Mouse (Mus musculus) forebrain, embryonic 14.5 days (tissue): ENCODE results near the gene Tmem104. TPM values are rescaled to one million over a fixed set of nuclear protein-coding genes. Genes with fewer than 3 reads are reported as not detected.

Experiments used
- ATAC-seq: fragments of 200-750 bp; cut with Nextera tagmentation; 2 replicates; pipeline ENCODE4 v1.8.0; 2017; ENCODE audit warnings: mild to moderate bottlenecking, moderate library complexity
- DNase-seq: peaks from one replicate; pipeline ENCODE4 v3.0.0-alpha.2; 2015; ENCODE audit warnings: low spot score
- H3K27ac ChIP-seq: fragments of 300-500 bp; sonication (generic); 2 replicates; pipeline ENCODE4 v1.5.1; 2014; ENCODE audit warnings: low read depth, mild to moderate bottlenecking, control low read depth, low read length, moderate library complexity
- H3K27me3 ChIP-seq: fragments of 300-500 bp; sonication (generic); replicated peaks from 2 replicates; pipeline ENCODE4 v1.6.1; 2014; ENCODE audit warnings: low read length, control low read depth, mixed read lengths; ENCODE audit not compliant: control insufficient read depth, insufficient read depth
- H3K36me3 ChIP-seq: fragments of 300-500 bp; sonication (generic); 2 replicates; pipeline ENCODE4 v1.6.1; 2014; ENCODE audit warnings: low read length, control low read depth; ENCODE audit not compliant: control insufficient read depth, insufficient read depth
- H3K4me1 ChIP-seq: fragments of 300-500 bp; sonication (generic); 2 replicates; pipeline ENCODE4 v1.6.1; 2014; ENCODE audit warnings: antibody characterized with exemption, low read length, control low read depth; ENCODE audit not compliant: control insufficient read depth, insufficient read depth
- H3K4me2 ChIP-seq: fragments of 300-500 bp; sonication (generic); 2 replicates; pipeline ENCODE4 v1.6.1; 2014; ENCODE audit warnings: mild to moderate bottlenecking, control low read depth, low read length
- H3K4me3 ChIP-seq: fragments of 300-500 bp; sonication (generic); 2 replicates; pipeline ENCODE4 v1.5.1; 2014; ENCODE audit warnings: low read depth, low read length, control low read depth
- H3K9ac ChIP-seq: fragments of 300-500 bp; sonication (generic); 2 replicates; pipeline ENCODE4 v1.6.1; 2014; ENCODE audit warnings: mild to moderate bottlenecking, low read length, control low read depth, moderate library complexity
- H3K9me3 ChIP-seq: fragments of 300-500 bp; sonication (generic); replicated peaks from 2 replicates; pipeline ENCODE4 v1.6.1; 2016; ENCODE audit warnings: low read length, control low read depth, mixed read lengths; ENCODE audit not compliant: control insufficient read depth
- WGBS: fragments of 180-500 bp; shearing (Covaris S2); extraction: QIAGEN DNeasy Blood & Tissue Kit; methylation state at CpG from one replicate; pipeline ENCODE4 v1.1.7; 2014; 5-methylcytosine and 5-hydroxymethylcytosine counted together
- polyA plus RNA-seq: library from polyadenylated mRNA; unstranded; fragments of >200 nt; fragmentation: Nextera tagmentation; extraction: Ambion mirVana; gene quantifications from 2 replicates; pipeline ENCODE4 v1.2.1, GENCODE M21; 2014

Gene Tmem104
- polyA plus RNA-seq, 1 experiment from 2014 or later: 6.3 TPM

DNA sequence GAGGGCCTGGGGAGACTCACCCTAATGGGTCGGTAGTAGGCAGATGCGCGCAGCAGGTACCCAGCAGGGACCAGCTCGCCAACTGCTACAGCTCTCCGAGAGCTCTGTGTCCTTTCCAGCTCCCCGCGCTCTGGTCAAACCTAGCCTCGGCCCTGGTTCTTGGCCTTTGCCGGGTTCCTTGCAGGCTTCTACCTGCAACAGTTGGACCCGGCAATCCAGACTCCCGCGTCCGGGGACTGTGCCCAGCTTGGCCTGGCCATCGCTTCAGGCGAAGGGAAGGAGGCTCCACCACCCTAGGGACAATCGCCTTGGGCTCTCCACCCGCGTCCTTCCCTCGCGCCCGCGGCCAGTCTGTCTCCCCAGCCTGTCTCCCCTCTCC, 79.1 kb downstream of the Tmem104 start:
- ATAC-seq (no peak), DNase-seq (no peak)
- peak overlapping the region; percentile 48 for H3K4me2 ChIP-seq
- no peak overlapping the region for H3K27ac ChIP-seq
- H3K4me3 ChIP-seq: peak overlapping the region; percentile 24
- H3K9ac ChIP-seq: no peak overlapping the region
- WGBS: 2% methylated on average over 20 of the region's 22 CpGs
- peaks cover 54% of the 10 kb centered on the region for H3K27me3 ChIP-seq
- peaks cover 4% of the 10 kb centered on the region; the same call in 1 of the 2 replicates for H3K4me1 ChIP-seq
- peaks cover 14% of the 10 kb centered on the region; the same call in 1 of the 2 replicates for H3K36me3 ChIP-seq
- no peaks in the 10 kb centered on the region for H3K9me3 ChIP-seq

DNA sequence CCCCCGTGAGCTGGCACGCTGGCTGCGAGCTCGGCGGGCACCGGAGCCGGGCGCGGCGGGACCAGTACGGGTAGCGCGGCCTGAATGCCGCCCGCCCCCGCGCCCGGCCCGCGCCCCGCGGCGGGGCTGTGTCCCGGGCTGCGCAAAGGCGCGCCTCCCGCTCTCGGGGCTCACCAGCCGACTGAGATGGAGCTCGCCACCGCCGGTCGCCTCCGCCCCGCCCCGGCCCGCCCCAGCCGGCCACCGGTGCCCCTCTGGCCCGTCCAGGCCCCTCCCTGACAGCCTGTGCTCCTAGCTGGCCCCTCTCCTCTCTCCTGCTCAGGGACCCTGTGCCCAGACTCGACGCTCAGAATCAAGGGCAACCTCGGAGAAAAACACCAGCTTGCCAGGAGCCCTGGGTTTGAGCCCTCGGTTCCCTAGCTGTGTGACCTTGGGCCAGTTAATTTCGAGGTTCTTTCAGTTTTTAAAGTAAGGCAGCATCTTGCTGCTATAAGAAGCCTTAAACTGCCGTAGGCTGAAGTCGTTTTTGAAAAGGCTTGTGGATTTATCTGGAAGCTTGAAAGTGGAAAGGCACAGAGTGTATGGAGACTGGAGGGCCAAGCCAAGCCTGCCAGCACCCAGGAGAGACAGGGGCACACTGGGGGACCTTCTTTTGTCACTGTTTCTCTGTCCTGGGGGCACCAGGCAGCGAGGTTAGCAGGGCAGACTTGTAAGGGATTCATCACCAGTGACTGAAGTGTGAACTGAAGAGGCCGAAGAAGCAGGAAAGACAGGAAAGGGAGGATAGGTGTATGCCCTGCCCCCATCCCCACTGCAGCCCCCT, 80.0 kb downstream of the Tmem104 start, which contains the start of gene Grin2c:
Gene Grin2c, minus strand, starts transcription at position 183 of the 823 bp plus-strand sequence.
- Histone ChIP-seq H3K27ac (no peak within 1 kb of the TSS), H3K9me3 (no peaks in the 10 kb centered on the region), H3K36me3 (peaks cover 17% of the 10 kb centered on the region; the same call in 1 of the 2 replicates), H3K4me2 (peak within 1 kb of the TSS; percentile 48), H3K27me3 (peaks cover 48% of the 10 kb centered on the region), H3K9ac (peak within 1 kb of the TSS; percentile 35), H3K4me3 (peak within 1 kb of the TSS; percentile 24), H3K4me1 (peaks cover 4% of the 10 kb centered on the region; the same call in 1 of the 2 replicates)
- ATAC-seq (no peak), DNase-seq (no peak)
- 6% methylated on average over 46 of the region's 50 CpGs for WGBS

DNA sequence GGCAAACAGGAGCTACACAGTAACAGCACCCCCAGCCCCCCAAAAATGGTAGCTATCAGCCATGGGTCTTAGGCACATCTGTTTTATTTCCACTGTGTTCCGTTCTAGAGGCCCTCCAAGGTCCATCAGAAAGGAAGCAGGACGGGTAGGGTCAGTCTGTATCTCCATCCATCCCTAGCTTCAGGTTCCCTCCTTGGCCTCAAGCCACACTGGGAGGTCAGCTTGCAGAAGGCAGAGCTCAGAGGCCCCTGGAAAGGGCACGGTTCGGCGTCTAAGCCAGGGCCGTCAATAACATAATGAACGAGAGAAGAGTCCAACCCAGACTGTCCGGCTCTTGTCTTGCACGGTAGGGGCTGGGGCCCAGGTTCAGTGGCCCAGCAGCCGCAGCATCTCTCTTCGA, 80.7 kb downstream of the Tmem104 start:
- H3K27ac ChIP-seq: no peak overlapping the region
- no peaks in the 10 kb centered on the region for H3K9me3 ChIP-seq
- no peak for DNase-seq
- H3K4me3 ChIP-seq: no peak overlapping the region
- H3K36me3 ChIP-seq: peaks cover 17% of the 10 kb centered on the region; the same call in 1 of the 2 replicates
- ATAC-seq: no peak
- no peak overlapping the region for H3K9ac ChIP-seq
- H3K27me3 ChIP-seq: peaks cover 48% of the 10 kb centered on the region
- H3K4me2 ChIP-seq: no peak overlapping the region
- 80% methylated on average over 11 of the region's 11 CpGs for WGBS
- H3K4me1 ChIP-seq: peaks cover 4% of the 10 kb centered on the region; the same call in 1 of the 2 replicates

DNA sequence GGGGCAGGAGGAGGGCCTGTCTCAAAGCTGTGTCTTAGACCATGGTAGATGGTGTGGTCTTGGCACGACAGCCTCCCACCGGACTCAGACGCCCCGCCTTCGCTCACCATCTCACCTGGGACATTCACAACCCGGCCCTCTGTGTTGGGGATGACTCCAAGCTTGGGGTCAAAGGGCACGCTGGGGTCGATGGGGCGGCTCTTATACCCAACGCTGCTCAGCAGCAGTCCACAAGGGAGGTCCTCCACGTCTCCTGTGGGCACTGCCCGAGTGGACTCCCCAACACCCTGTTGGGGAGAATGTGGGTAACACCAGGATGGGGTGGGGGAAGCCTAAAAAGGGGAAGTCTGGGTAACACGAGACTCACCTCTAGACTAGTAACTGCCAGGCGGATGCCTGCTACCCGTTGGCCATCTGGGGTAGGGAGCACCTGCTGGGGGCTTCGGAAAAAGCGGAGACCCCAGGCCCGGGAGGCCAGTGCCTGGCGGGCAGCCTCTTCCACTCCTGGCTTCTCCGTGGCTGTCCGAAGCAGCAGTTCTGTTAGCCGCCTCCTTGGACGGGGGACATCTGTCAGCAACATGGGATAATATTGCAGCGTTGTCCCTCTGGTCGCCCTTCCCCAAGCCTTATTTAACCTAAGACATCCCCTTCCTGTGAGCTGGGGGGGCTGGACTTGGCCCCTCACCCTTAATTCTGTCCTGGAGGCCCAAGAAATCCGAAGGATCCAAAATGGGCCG, 82.2 kb downstream of the Tmem104 start:
- no peak overlapping the region for H3K4me2 ChIP-seq
- H3K9me3 ChIP-seq: no peaks in the 10 kb centered on the region
- ATAC-seq (no peak), DNase-seq (no peak)
- peaks cover 4% of the 10 kb centered on the region; the same call in 1 of the 2 replicates for H3K4me1 ChIP-seq
- H3K27me3 ChIP-seq: peaks cover 43% of the 10 kb centered on the region
- no peak overlapping the region for H3K9ac ChIP-seq
- no peak overlapping the region for H3K27ac ChIP-seq
- peaks cover 17% of the 10 kb centered on the region; the same call in 1 of the 2 replicates for H3K36me3 ChIP-seq
- WGBS: 92% methylated on average over 27 of the region's 27 CpGs
- no peak overlapping the region for H3K4me3 ChIP-seq

DNA sequence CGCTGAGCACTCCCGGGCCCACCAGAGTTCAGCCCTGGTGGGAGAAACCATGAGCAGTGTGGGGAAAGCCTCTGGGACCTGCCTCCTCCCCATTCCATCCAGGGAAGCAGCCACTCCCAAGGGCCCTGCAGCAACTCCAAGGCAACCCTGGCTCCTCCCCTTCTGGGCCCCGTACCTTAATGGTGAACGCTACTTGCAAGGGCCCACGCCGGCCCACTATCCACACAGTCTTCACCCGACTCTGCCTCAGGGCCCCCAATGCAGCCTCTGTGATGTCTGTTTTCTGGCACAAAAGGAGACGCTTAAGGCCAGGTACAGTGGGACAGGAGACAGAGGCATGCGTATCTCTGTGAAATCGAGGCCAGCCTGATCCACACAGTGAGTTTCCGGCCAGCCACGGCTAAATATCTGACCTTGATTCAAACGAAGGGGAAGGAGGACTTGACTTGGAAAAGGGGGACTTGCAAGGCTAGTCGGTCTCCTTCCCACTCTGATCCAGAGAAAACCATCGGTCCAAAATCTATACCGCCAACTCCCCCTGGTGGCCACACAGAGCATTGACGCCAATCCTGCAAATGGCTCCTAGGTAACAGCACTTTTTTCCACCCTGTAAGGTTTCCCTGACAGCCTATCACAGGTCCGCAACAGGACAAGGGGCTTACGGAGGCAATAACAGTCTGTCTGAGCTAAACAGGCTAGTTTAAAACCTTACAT, 83.0 kb downstream of the Tmem104 start:
- 32% methylated on average over 18 of the region's 19 CpGs for WGBS
- ATAC-seq: peak; percentile 38

DNA sequence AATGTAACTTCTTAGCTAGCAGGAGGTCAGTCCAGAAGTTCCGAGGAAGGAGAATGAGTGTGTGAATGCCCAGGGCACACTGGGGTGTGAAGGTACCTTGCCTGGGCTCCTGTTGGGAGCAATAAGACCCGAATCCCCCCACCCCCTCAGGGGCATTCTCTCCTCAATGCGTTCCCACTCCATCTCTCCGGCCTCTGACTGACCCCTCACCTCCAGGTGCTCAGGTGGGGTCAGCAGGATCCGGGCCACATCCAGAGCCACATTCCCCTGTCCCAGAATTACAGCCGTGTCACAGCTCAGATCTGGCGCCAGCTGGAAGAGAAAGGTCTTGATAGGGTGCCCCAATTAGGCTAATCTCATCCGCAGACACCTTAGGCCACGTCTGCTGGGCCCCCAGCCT, 83.8 kb downstream of the Tmem104 start:
- H3K4me2 ChIP-seq: no peak overlapping the region
- ATAC-seq (no peak), DNase-seq (no peak)
- H3K4me1 ChIP-seq: peaks cover 8% of the 10 kb centered on the region; the same call in 1 of the 2 replicates
- H3K4me3 ChIP-seq: no peak overlapping the region
- no peak overlapping the region for H3K27ac ChIP-seq
- H3K9ac ChIP-seq: no peak overlapping the region
- 82% methylated on average over 9 of the region's 9 CpGs for WGBS
- peaks cover 17% of the 10 kb centered on the region; the same call in 1 of the 2 replicates for H3K36me3 ChIP-seq
- H3K27me3 ChIP-seq: peaks cover 27% of the 10 kb centered on the region
- no peaks in the 10 kb centered on the region for H3K9me3 ChIP-seq

More for the DNA sequence above, 83.0 kb downstream of the Tmem104 start:
- no peak overlapping the region for H3K4me3 ChIP-seq
- H3K27me3 ChIP-seq: peaks cover 35% of the 10 kb centered on the region
- no peak overlapping the region for H3K4me2 ChIP-seq
- H3K9ac ChIP-seq: no peak overlapping the region
- H3K36me3 ChIP-seq: peaks cover 17% of the 10 kb centered on the region; the same call in 1 of the 2 replicates
- DNase-seq: peak; percentile 88
- peaks cover 4% of the 10 kb centered on the region; the same call in 1 of the 2 replicates for H3K4me1 ChIP-seq
- no peaks in the 10 kb centered on the region for H3K9me3 ChIP-seq
- no peak overlapping the region for H3K27ac ChIP-seq

DNA sequence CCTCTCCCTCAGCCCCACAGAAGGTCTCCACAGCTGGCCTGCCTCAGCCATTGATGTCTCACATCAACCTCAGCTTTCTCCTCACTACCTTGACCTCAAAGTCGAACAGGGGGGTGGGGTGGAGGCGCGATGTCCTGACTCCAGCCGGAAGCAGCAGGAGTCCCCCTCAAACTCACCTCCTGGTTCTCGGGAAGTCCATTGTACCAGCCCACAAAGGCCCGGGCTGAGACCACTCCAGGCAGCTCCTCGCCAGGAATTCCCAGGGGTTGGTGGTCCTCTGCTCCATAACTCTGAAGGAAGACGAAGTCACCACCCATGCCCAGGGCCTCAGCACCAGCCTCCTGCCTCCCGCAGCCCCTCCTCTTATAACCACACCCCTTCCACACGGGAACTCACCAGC, 84.2 kb downstream of the Tmem104 start:
- ATAC-seq (no peak), DNase-seq (no peak)
- no peak overlapping the region for H3K9ac ChIP-seq
- no peak overlapping the region for H3K27ac ChIP-seq
- 61% methylated on average over 10 of the region's 10 CpGs for WGBS
- no peaks in the 10 kb centered on the region for H3K9me3 ChIP-seq
- H3K4me3 ChIP-seq: no peak overlapping the region
- H3K4me2 ChIP-seq: no peak overlapping the region
- peaks cover 9% of the 10 kb centered on the region; the same call in 1 of the 2 replicates for H3K4me1 ChIP-seq
- H3K27me3 ChIP-seq: peaks cover 23% of the 10 kb centered on the region
- H3K36me3 ChIP-seq: peaks cover 17% of the 10 kb centered on the region; the same call in 1 of the 2 replicates

DNA sequence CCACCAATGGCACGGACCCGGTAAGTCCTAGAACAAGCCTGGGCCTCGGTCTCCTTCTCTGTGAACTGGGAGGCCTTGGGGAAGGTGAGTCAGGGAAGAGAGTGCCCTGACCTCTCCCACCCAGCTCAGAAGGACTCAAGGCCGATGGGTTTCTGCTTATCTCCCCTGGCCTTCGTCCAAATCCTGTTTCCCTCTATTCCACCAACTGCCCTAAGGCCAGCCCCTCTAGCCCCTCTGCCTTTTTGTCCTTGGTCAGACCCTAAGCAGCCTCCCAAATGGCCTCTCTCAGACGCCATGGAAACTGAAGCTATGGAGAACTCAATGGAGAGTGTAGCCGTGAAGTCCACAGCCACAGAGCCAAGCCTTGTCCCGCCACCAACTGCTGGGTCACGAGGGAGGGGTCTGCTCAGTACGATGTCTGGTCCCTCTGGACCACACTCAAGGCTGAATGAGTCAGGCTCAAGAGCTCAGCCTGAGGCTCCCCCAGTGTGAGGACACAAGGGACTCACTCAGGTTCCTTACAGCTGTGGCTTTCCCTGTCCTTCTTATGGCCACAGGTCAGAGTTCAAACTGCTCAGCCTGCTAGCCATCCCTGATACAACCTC, 85.7 kb downstream of the Tmem104 start:
- peaks cover 8% of the 10 kb centered on the region for H3K27me3 ChIP-seq
- WGBS: 72% methylated on average over 10 of the region's 10 CpGs
- peaks cover 5% of the 10 kb centered on the region; the same call in 1 of the 2 replicates for H3K4me1 ChIP-seq
- ATAC-seq (no peak), DNase-seq (no peak)
- H3K9me3 ChIP-seq: no peaks in the 10 kb centered on the region
- H3K9ac ChIP-seq: no peak overlapping the region
- H3K4me3 ChIP-seq: no peak overlapping the region
- no peak overlapping the region for H3K4me2 ChIP-seq
- H3K36me3 ChIP-seq: peaks cover 15% of the 10 kb centered on the region; the same call in 1 of the 2 replicates
- H3K27ac ChIP-seq: no peak overlapping the region
